Mouse (Mus musculus): Measurements from ENCODE around the gene Btaf1.
"Not testable (repeated sequence)": the region's sequence is repeated elsewhere in the genome, so short reads cannot be mapped to it uniquely, and the experiment has no call there.

Btaf1 gene

GRCm38 (mm10) chr19:36922936-36923335, 2.9 kb upstream of the Btaf1 start:
- no peak for DNase-seq

GRCm38 (mm10) chr19:36926553-36927236, 816 bp downstream of the Btaf1 start:
- no peak for DNase-seq

GRCm38 (mm10) chr19:36927800-36928361, 2.0 kb downstream of the Btaf1 start:
- no peak for DNase-seq

GRCm38 (mm10) chr19:36929816-36930215, 3.9 kb downstream of the Btaf1 start:
- DNase-seq: no peak

GRCm38 (mm10) chr19:36932097-36932496, 6.2 kb downstream of the Btaf1 start:
- DNase-seq: no peak

GRCm38 (mm10) chr19:36932613-36933012, 6.7 kb downstream of the Btaf1 start:
- DNase-seq: no peak

GRCm38 (mm10) chr19:36936285-36936684, 10.4 kb downstream of the Btaf1 start:
- DNase-seq: no peak

- DNase-seq: no peak
Measured at GRCm38 (mm10) chr19:36938008-36938407, 12.1 kb downstream of the Btaf1 start.

- DNase-seq: no peak
Measured at GRCm38 (mm10) chr19:36940064-36940463, 14.2 kb downstream of the Btaf1 start.

- no peak for DNase-seq
Measured at GRCm38 (mm10) chr19:36953637-36954206, 27.8 kb downstream of the Btaf1 start.

GRCm38 (mm10) chr19:36958331-36958730, 32.5 kb downstream of the Btaf1 start:
- DNase-seq: no peak

GRCm38 (mm10) chr19:36961320-36961719, 35.4 kb downstream of the Btaf1 start:
- no peak for DNase-seq

- DNase-seq: not testable (repeated sequence)
Measured at GRCm38 (mm10) chr19:36962544-36963260, 36.8 kb downstream of the Btaf1 start.

- DNase-seq: no peak
Measured at GRCm38 (mm10) chr19:37004557-37004956, 78.7 kb downstream of the Btaf1 start.

- no peak for DNase-seq
Measured at GRCm38 (mm10) chr19:37009878-37010281, 84.0 kb downstream of the Btaf1 start.

- no peak for DNase-seq
Measured at GRCm38 (mm10) chr19:37013461-37013860, 87.6 kb downstream of the Btaf1 start.

- DNase-seq: no peak
Measured at GRCm38 (mm10) chr19:37014173-37014939, 88.5 kb downstream of the Btaf1 start.

- DNase-seq: no peak
Measured at GRCm38 (mm10) chr19:37016890-37017289, 91.0 kb downstream of the Btaf1 start.

- DNase-seq: peak; percentile 67
Measured at GRCm38 (mm10) chr19:37018411-37018810, 92.5 kb downstream of the Btaf1 start.

GRCm38 (mm10) chr19:37018931-37019330, 93.1 kb downstream of the Btaf1 start:
- DNase-seq: no peak

GRCm38 (mm10) chr19:37020531-37020930, 94.7 kb downstream of the Btaf1 start:
- DNase-seq: no peak

- no peak for DNase-seq
Measured at GRCm38 (mm10) chr19:37020951-37021350, 95.1 kb downstream of the Btaf1 start.

- DNase-seq: no peak
Measured at GRCm38 (mm10) chr19:37022146-37022545, 96.3 kb downstream of the Btaf1 start.
